Mouse (Mus musculus) kidney, embryonic 15.5 days (tissue): ENCODE data around the gene Ubxn6. TPM values are rescaled to one million over a fixed set of nuclear protein-coding genes. Genes with fewer than 3 reads are reported as not detected.

Experiments used
- ATAC-seq: fragments of 200-750 bp; cut with Nextera tagmentation; replicated peaks from 2 replicates; pipeline ENCODE4 v1.8.0; 2017; ENCODE audit warnings: moderate TSS enrichment; ENCODE audit not compliant: low FRiP score
- H3K27ac ChIP-seq: fragments of 300-500 bp; sonication (generic); 2 replicates; pipeline ENCODE4 v1.5.1; 2015; ENCODE audit warnings: mild to moderate bottlenecking, inconsistent platforms
- H3K27me3 ChIP-seq: fragments of 300-500 bp; sonication (generic); 2 replicates; pipeline ENCODE4 v1.6.1; 2015; ENCODE audit warnings: inconsistent platforms
- H3K36me3 ChIP-seq: fragments of 300-500 bp; sonication (generic); 2 replicates; pipeline ENCODE4 v1.6.1; 2015; ENCODE audit warnings: inconsistent platforms
- H3K4me1 ChIP-seq: fragments of 300-500 bp; sonication (generic); 2 replicates; pipeline ENCODE4 v1.6.1; 2015; ENCODE audit warnings: inconsistent platforms
- H3K4me2 ChIP-seq: fragments of 300-500 bp; sonication (generic); 2 replicates; pipeline ENCODE4 v1.6.1; 2015; ENCODE audit warnings: moderate library complexity, mild to moderate bottlenecking, inconsistent platforms
- H3K4me3 ChIP-seq: fragments of 300-500 bp; sonication (generic); replicated peaks from 2 replicates; pipeline ENCODE4 v1.5.1; 2015; ENCODE audit warnings: mild to moderate bottlenecking, inconsistent platforms
- H3K9ac ChIP-seq: fragments of 300-500 bp; sonication (generic); 2 replicates; pipeline ENCODE4 v1.6.1; 2015; ENCODE audit warnings: mild to moderate bottlenecking, inconsistent platforms
- H3K9me3 ChIP-seq: fragments of 300-500 bp; sonication (generic); replicated peaks from 2 replicates; pipeline ENCODE4 v1.6.1; 2016; ENCODE audit warnings: inconsistent platforms
- WGBS: fragments of 180-500 bp; shearing (Covaris S2); methylation state at CpG from one replicate; pipeline ENCODE4 v1.1.7; 2015; ENCODE audit warnings: mixed read lengths; 5-methylcytosine and 5-hydroxymethylcytosine counted together
- polyA plus RNA-seq: library from polyadenylated mRNA; unstranded; fragments of >200 nt; fragmentation: Nextera tagmentation; extraction: Ambion mirVana; gene quantifications from 2 replicates; pipeline ENCODE4 v1.2.1, GENCODE M21; 2015

The Ubxn6 gene
- polyA plus RNA-seq, 1 experiment from 2014 or later = 45.6 TPM

DNA sequence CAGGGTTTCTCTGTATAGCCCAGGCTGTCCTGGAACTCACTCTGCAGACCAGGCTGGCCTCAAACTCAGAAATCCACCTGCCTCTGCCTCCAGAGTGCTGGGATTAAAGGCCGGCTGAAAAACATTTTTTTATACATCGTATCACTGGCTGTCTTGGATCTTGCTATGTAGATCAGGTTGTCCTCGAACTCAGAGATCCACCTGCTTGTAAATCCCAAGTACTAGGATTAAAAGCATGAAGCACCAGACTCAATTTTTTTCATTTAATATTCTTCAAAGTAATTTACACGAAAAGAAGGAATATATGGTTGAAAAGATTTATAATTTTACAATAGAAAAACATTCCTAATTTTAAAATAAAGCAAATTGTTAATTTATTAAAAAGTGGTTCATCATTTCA lies 35.5 kb downstream of the Ubxn6 start:
- 79% methylated on average over 4 of the region's 4 CpGs for WGBS
- H3K36me3 ChIP-seq = peaks cover 19% of the 10 kb centered on the region
- H3K9me3 ChIP-seq = no peaks in the 10 kb centered on the region
- ATAC-seq = no peak
- H3K27me3 ChIP-seq = no peaks in the 10 kb centered on the region
- H3K4me1 ChIP-seq = peaks cover 34% of the 10 kb centered on the region
- H3K27ac ChIP-seq = peak overlapping the region; percentile 87; the same call in 1 of the 2 replicates
- H3K9ac ChIP-seq = peak overlapping the region; percentile 47; the same call in 1 of the 2 replicates
- peak overlapping the region; percentile 62 for H3K4me2 ChIP-seq
- H3K4me3 ChIP-seq = peak overlapping the region; percentile 73

DNA sequence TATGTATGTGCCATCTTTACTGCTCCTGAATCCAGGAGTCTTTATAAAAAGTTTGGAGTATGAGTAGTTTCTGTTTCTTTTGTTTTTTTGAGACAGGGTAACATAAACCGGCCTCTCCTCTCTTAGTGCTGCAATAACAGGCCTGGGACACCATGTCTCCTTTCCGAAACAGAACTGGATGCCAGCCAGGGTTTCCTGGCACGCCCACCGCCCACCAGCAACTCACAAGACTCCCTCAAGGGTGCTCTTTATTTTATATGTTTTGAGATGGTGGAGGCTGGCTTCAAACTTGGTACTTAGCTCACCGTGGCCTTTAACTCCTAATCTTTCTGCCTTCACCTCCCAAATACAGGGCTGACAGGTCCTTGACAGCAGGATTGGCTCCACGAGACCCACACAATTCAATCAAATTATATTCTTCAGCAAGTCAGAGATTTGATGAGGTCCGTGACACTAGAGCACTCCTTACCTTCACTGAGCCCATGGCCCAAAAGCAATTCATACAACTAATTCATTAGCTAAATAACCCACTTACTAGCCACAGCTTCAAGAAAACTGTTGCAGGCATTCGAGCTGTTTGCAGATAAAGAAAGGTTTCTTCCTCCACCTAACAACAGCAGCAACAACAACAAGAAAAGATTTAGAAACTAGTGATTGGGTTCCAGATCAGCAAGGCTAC lies 36.1 kb downstream of the Ubxn6 start:
- H3K27me3 ChIP-seq = no peaks in the 10 kb centered on the region
- no peak overlapping the region for H3K4me2 ChIP-seq
- H3K4me1 ChIP-seq = peaks cover 40% of the 10 kb centered on the region
- no peak for ATAC-seq
- no peak overlapping the region for H3K27ac ChIP-seq
- peaks cover 19% of the 10 kb centered on the region for H3K36me3 ChIP-seq
- WGBS = 85% methylated on average over 8 of the region's 8 CpGs
- H3K9ac ChIP-seq = no peak overlapping the region
- H3K9me3 ChIP-seq = no peaks in the 10 kb centered on the region
- no peak overlapping the region for H3K4me3 ChIP-seq

DNA sequence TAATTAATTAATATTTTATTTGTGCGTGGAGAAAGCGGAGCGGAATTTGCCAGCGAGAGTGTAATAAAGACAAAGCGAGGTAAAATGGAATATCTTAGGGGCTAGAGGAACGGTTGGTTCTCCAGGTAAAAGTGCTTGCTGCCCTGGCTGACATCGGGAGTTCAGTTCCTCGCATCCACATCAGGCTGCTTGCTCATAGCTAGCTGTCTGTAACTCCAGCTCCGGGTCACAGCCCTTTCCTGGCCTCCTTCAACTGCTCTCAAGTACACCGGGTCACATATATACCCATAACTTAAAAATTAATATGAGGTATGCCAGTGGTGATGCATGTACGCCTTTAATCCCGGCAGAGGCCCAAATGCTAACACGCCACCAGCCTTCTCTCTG lies 37.9 kb downstream of the Ubxn6 start:
- Histone ChIP-seq H3K4me2 (peak overlapping the region; percentile 65), H3K36me3 (peaks cover 19% of the 10 kb centered on the region), H3K27me3 (no peaks in the 10 kb centered on the region), H3K4me1 (peaks cover 57% of the 10 kb centered on the region), H3K9me3 (no peaks in the 10 kb centered on the region), H3K9ac (peak overlapping the region; percentile 36; the same call in 1 of the 2 replicates), H3K27ac (peak overlapping the region; percentile 37; the same call in 1 of the 2 replicates), H3K4me3 (peak overlapping the region; percentile 82)
- ATAC-seq = peak; percentile 5; the same call in 1 of the 2 replicates
- 34% methylated on average over 13 of the region's 13 CpGs for WGBS

DNA sequence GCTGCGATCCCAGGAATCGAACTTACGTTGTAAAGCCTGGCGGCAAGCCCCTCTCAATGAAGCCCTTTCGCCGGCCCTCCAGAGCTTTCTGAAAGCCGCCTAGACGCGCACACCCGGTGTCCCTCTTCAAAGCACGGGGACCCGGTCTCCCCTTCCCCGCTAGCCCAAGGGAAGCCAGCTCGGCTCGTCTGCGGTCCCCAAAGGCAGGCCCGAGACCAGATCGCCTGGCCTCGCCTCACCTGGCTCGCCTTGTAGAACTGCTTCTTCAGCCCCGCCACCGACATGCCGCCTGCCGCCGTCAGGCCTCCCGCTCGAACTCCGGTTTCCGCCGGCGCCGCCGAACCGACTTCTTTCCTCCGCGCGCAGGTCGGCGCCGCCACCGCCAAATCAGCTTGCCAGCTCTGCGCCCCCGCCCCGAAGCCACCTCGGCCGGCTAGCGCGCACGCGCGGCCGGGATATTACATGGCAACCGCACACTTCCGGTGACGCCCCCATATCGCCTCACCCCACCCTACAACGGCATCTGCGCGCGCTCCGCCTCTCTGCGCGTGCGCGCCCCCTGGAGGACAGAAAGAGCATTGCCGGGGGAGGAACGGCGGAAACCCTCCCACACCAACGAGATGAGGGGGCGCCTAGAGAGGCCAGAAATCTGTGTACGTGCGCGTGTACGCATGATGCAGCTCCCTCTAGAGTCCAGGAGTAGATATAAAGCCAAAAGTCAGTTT lies 38.5 kb downstream of the Ubxn6 start, which contains the start of gene Sh3gl1:
Gene Sh3gl1, minus strand, starts transcription at position 460 of the 725 bp plus-strand sequence.
- peak within 1 kb of the TSS; percentile 92 for H3K27ac ChIP-seq
- under 1% methylated on average over 74 of the region's 74 CpGs for WGBS
- peak; percentile 92 for ATAC-seq

DNA sequence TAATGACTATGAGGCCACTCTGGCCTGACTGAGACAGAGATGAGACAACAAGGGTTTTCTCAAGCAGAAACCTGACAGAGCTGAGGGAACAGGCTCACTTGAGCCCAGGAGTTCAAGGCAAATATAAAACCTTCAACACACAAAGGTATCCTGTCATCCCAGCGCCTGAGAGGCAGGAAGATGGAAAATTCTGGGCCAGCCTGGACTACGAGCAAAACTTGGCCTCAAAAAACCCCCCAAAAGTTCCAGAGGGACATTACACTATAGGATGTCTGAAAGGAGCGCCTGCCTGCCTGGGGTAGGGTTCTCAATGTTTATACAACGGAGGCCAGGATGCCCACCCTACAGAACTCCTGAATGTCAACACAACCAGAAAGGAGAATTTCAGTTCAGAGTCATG lies 39.6 kb downstream of the Ubxn6 start:
- Histone ChIP-seq H3K27me3 (no peaks in the 10 kb centered on the region), H3K27ac (no peak overlapping the region), H3K4me3 (peak overlapping the region; percentile 82), H3K9ac (peak overlapping the region; percentile 95; the same call in 1 of the 2 replicates), H3K4me2 (peak overlapping the region; percentile 65), H3K4me1 (peaks cover 61% of the 10 kb centered on the region), H3K36me3 (peaks cover 26% of the 10 kb centered on the region), H3K9me3 (no peaks in the 10 kb centered on the region)
- WGBS = 64% methylated on average over 4 of the region's 4 CpGs
- no peak for ATAC-seq

More for the DNA sequence above, 38.5 kb downstream of the Ubxn6 start, which contains the start of gene Sh3gl1:
- no peaks in the 10 kb centered on the region for H3K9me3 ChIP-seq
- H3K4me2 ChIP-seq = peak within 1 kb of the TSS; percentile 65
- H3K4me1 ChIP-seq = peaks cover 57% of the 10 kb centered on the region
- H3K9ac ChIP-seq = peak within 1 kb of the TSS; percentile 95
- peaks cover 19% of the 10 kb centered on the region for H3K36me3 ChIP-seq
- H3K4me3 ChIP-seq = peak within 1 kb of the TSS; percentile 82
- no peaks in the 10 kb centered on the region for H3K27me3 ChIP-seq

DNA sequence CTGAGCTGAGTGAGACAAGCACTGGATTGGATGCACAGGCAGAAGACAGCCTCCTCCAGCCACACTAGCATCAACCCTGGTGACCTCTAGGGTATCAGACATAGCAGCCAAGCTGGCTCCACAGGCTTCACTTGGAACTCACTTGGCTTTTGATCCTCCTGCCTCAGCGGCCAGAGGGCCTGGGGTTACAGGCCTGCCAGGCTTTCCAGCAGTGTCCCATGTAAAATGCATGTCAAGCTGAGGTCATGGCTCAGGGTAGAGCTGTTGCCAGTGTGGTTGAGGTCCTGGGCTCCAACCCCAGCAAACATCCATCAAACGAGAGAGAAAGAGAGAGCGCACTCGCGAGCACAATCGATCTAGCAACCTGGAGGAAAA lies 40.1 kb downstream of the Ubxn6 start:
- no peaks in the 10 kb centered on the region for H3K9me3 ChIP-seq
- WGBS = 80% methylated on average over 6 of the region's 6 CpGs
- H3K4me1 ChIP-seq = peaks cover 62% of the 10 kb centered on the region
- peak overlapping the region; percentile 65 for H3K4me2 ChIP-seq
- no peak for ATAC-seq
- H3K36me3 ChIP-seq = peaks cover 29% of the 10 kb centered on the region
- no peaks in the 10 kb centered on the region for H3K27me3 ChIP-seq
- peak overlapping the region; percentile 82 for H3K4me3 ChIP-seq
- H3K27ac ChIP-seq = 0 out of 2 replicates have a peak overlapping the region, but pooled peaks have one; percentile 19
- peak overlapping the region; percentile 95; the same call in 1 of the 2 replicates for H3K9ac ChIP-seq

DNA sequence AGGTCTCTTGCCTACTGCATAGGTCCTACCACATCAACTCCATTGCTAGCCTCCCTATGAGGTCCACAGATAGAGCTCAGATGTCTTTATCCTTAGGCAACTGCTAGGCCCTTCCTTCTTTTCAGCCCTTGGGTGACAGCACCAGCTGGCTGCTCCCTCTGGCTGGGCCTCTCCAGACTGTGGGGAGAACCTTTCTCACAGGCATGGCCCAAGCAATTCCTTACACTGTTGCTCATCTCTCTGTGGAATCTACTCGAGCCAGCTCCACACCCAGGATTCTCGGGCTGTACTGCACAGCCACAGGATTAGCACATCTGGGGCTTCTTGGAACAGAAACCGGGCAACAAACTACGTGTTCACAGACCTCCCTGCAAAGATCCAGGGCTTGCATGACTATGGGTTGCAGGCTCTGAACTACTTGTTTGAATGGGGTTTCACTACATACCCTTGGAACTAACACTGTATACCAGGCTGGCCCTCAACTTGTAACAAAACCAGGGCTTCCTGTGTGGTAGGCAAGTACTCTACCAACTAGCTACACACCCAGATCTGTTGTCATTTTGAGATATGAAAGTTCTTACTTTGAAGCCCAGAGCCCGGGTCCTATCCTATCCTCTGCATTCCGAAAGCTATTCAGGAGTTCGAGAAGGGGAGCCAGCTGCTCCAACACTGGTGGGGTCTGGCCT lies 40.6 kb downstream of the Ubxn6 start:
- peaks cover 34% of the 10 kb centered on the region for H3K36me3 ChIP-seq
- no peaks in the 10 kb centered on the region for H3K9me3 ChIP-seq
- H3K27me3 ChIP-seq = no peaks in the 10 kb centered on the region
- 85% methylated on average over 7 of the region's 7 CpGs for WGBS
- no peak for ATAC-seq
- H3K9ac ChIP-seq = 0 out of 2 replicates have a peak overlapping the region, but pooled peaks have one; percentile 95
- no peak overlapping the region for H3K27ac ChIP-seq
- H3K4me1 ChIP-seq = peaks cover 62% of the 10 kb centered on the region
- H3K4me2 ChIP-seq = peak overlapping the region; percentile 65; the same call in 1 of the 2 replicates
- 0 out of 2 replicates have a peak overlapping the region, but pooled peaks have one; percentile 82 for H3K4me3 ChIP-seq

DNA sequence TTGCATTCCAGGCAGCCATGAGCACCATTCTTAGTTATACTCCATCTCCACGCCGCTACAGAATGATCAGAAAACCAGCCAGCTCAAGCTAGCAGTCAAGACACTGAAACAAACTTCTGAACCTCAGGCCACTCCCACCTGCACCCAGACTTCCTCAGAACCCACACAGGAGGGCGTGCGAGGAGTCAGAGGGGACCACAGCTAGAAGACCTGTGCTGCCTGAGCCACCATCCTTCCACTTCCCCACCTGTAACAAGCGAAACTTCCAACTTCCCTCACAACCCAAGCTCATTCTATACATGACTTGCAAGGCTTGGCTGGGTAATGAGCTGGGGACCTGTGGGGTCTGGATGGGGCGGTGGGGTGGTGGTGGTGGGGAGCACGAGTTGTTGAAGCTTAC lies 42.0 kb downstream of the Ubxn6 start:
- Histone ChIP-seq H3K9ac (0 out of 2 replicates have a peak overlapping the region, but pooled peaks have one; percentile 26), H3K4me2 (peak overlapping the region; percentile 35), H3K27me3 (no peaks in the 10 kb centered on the region), H3K9me3 (no peaks in the 10 kb centered on the region), H3K4me1 (peaks cover 65% of the 10 kb centered on the region), H3K27ac (peak overlapping the region; percentile 49), H3K4me3 (no peak overlapping the region), H3K36me3 (peaks cover 48% of the 10 kb centered on the region)
- no peak for ATAC-seq
- 68% methylated on average over 7 of the region's 7 CpGs for WGBS

DNA sequence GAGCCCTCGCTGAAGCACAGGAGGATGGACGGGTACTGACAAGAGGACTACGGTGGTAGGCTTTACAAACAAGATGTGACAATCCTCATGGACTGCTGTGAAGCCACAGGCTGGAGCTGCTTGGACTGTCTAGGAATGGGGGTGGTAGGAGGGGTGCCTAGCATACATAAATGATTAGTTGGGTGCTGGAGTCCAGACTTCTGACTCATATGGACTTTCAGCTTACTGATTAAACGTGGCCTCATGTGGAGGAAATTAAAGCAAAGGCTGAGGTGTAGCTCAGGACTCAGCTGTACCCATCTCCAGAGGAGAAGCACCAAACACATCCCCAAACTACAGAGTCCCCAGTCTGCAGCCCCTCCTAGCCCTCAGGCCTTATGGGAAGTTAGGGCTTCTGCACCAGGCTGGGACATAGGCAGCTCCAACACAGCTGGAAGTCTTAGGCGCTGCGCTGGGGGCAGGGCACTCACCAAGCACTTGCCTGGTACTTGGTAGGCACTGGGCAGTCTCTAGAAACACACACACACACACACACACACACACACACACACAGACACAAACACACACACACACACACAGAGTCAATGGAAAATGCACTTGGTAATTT lies 42.6 kb downstream of the Ubxn6 start:
- peak overlapping the region; percentile 35 for H3K4me2 ChIP-seq
- H3K27me3 ChIP-seq = no peaks in the 10 kb centered on the region
- WGBS = 69% methylated on average over 6 of the region's 6 CpGs
- H3K4me1 ChIP-seq = peaks cover 69% of the 10 kb centered on the region
- no peaks in the 10 kb centered on the region for H3K9me3 ChIP-seq
- peak overlapping the region; percentile 49 for H3K27ac ChIP-seq
- no peak overlapping the region for H3K9ac ChIP-seq
- H3K36me3 ChIP-seq = peaks cover 53% of the 10 kb centered on the region
- ATAC-seq = no peak
- H3K4me3 ChIP-seq = no peak overlapping the region

DNA sequence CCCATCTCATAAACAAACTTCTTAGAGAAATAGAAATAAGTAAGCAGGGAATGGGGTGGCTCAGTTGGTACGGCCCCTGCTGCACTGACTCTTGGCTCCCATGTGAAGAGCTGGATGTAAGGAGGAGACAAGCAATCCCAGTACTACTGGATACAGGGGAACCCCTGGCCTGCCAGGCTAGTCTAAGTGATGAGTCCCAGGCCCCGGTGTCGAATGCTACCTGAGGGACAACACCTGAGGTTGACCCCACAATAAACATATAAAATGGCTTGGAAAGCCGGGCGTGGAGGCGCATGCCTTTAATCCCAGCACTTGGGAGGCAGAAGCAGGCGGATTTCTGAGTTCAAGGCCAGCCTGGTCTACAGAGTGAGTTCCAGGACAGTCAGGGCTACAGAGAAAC lies 43.4 kb downstream of the Ubxn6 start:
- Histone ChIP-seq H3K9ac (no peak overlapping the region), H3K36me3 (peaks cover 56% of the 10 kb centered on the region)
- WGBS = 89% methylated on average over 7 of the region's 7 CpGs

DNA sequence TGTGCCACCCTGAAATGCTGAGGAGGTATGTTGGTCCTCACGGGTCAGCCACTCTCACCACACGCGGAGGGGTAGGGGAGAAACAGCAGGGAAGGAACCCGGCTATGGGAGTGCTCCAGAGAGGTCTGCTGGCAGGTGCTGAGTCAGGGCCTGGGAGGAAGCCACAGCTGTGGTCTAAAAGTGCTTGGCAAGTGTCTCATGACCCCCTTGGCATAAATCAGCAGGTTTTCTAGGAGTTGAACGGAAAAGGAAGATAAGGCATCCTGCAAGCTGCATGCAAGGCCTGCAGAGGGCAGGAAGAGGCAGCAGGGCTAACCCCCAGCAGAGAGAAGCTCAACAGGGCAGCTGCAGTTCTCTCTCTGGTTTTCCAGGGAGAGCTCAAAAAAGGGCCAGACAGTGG lies 43.9 kb downstream of the Ubxn6 start:
- Histone ChIP-seq H3K36me3 (peaks cover 59% of the 10 kb centered on the region), H3K4me1 (peaks cover 73% of the 10 kb centered on the region), H3K9ac (no peak overlapping the region), H3K27me3 (no peaks in the 10 kb centered on the region), H3K27ac (peak overlapping the region; percentile 52; the same call in 1 of the 2 replicates), H3K4me3 (no peak overlapping the region), H3K9me3 (no peaks in the 10 kb centered on the region), H3K4me2 (no peak overlapping the region)
- WGBS = 45% methylated on average over 5 of the region's 5 CpGs
- ATAC-seq = peak; percentile 54

More for the DNA sequence above, 43.4 kb downstream of the Ubxn6 start:
- Histone ChIP-seq H3K4me2 (no peak overlapping the region), H3K27ac (peak overlapping the region; percentile 52; the same call in 1 of the 2 replicates), H3K27me3 (no peaks in the 10 kb centered on the region), H3K4me1 (peaks cover 68% of the 10 kb centered on the region), H3K4me3 (no peak overlapping the region), H3K9me3 (no peaks in the 10 kb centered on the region)
- no peak for ATAC-seq
